Comparison of ENCODE assay signal across 8 mouse cellular contexts in the genomic region with DNA sequence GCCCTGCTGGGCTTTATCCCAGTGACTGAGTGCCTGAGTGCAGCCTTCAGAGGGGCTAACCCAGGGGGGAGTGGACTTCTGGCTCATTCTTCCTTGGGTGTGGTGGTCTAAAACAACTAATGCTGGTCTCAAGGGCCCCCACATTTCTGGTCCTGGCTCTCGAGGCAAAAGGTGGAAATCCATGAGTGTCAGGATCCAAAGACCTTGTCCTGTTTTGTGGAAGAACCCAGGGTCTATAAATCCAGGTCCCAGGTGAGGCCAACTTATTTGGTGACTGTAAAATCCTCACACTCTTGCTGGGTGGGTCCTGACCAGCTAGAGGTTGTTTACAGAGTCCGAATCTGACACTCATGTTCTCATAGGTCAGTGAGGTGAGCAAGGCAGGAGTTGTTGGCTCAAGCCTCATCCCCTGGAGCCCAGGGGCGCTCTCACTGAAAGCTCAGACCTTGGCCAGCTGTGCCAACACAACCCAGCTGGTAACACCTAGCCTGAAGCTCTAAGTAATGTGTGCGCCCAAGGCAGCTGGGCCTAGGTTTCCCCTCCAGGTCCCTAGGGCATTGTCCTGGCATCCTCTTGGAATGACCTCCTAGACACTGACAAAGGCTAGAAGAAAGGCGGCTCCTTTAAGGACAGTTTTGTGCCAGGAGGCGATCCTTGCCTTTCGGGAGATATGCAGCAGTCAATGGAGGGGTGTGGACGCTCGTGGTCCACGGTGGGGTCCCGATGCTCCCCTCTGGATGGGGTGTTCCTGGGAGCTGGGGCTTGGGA. TPM values are rescaled to one million over a fixed set of nuclear protein-coding genes. Genes with fewer than 3 reads are reported as not detected.
DNase-seq lines count a peak whose midpoint lies in the region; ATAC-seq lines count a peak whose summit lies in the region.

No protein-coding gene starts in this region.

- no peaks in the 10 kb centered on the region for H3K36me3 ChIP-seq in heart, embryonic 10.5 days
- no peaks in the 10 kb centered on the region; the same call in 1 of the 2 replicates for H3K36me3 ChIP-seq in embryonic facial prominence, embryonic 10.5 days (replicated peaks)
- H3K36me3 ChIP-seq in hindbrain, embryonic 15.5 days, result no peaks in the 10 kb centered on the region
- no peaks in the 10 kb centered on the region for H3K36me3 ChIP-seq in liver, embryonic 12.5 days

- peak overlapping the region; percentile 52 for H3K4me2 ChIP-seq in hindbrain, embryonic 15.5 days
- H3K4me2 ChIP-seq in liver, embryonic 12.5 days, result peak overlapping the region; percentile 47

- DNase-seq in heart, embryonic 10.5 days (ENCODE audit: low spot score), result no peak
- DNase-seq in heart, postnatal 36 days, result no peak
- DNase-seq in embryonic facial prominence, embryonic 10.5 days (ENCODE audit: low spot score), result peak; percentile 50
- DNase-seq in thymus, postnatal 4 days, result no peak
- no peak for DNase-seq in urinary bladder, adult 18-20 months (ENCODE audit: low spot score in 2 of 2)
- no peak for DNase-seq in spleen, adult 12 weeks (ENCODE audit: low spot score)

- intact Hi-C loops in heart, postnatal 36 days (cut with DNase I), result no loop called here

- ATAC-seq in hindbrain, embryonic 15.5 days (ENCODE audit: low FRiP score, low read depth), result no peak
- no peak; the same call in 1 of the 2 replicates for ATAC-seq in liver, embryonic 12.5 days

- peak overlapping the region; percentile 98 for H3K27ac ChIP-seq in heart, embryonic 10.5 days
- H3K27ac ChIP-seq in embryonic facial prominence, embryonic 10.5 days (replicated peaks), result peak overlapping the region; percentile 99
- H3K27ac ChIP-seq in hindbrain, embryonic 15.5 days (replicated peaks), result peak overlapping the region; percentile 66
- H3K27ac ChIP-seq in liver, embryonic 12.5 days, result peak overlapping the region; percentile 38; the same call in 1 of the 2 replicates

- WGBS in heart, embryonic 10.5 days, result 23% methylated on average over 11 of the region's 11 CpGs
- 24% methylated on average over 11 of the region's 11 CpGs for WGBS in embryonic facial prominence, embryonic 10.5 days
- WGBS in hindbrain, embryonic 15.5 days, result 26% methylated on average over 11 of the region's 11 CpGs
- WGBS in liver, embryonic 12.5 days (ENCODE audit: insufficient replicate concordance), result 33% methylated on average over 11 of the region's 11 CpGs

- H3K27me3 ChIP-seq in heart, embryonic 10.5 days (ENCODE audit: insufficient read depth, poor library complexity, severe bottlenecking), result no peaks in the 10 kb centered on the region
- 0 out of 2 replicates have a peak, but pooled peaks cover 17% of the 10 kb centered on the region for H3K27me3 ChIP-seq in embryonic facial prominence, embryonic 10.5 days (replicated peaks; ENCODE audit: low read depth, poor library complexity, severe bottlenecking)
- no peaks in the 10 kb centered on the region for H3K27me3 ChIP-seq in hindbrain, embryonic 15.5 days
- peaks cover 93% of the 10 kb centered on the region for H3K27me3 ChIP-seq in liver, embryonic 12.5 days (replicated peaks)

- H3K4me1 ChIP-seq in heart, embryonic 10.5 days, result peaks cover 99% of the 10 kb centered on the region
- H3K4me1 ChIP-seq in embryonic facial prominence, embryonic 10.5 days, result peaks cover 99% of the 10 kb centered on the region
- H3K4me1 ChIP-seq in hindbrain, embryonic 15.5 days (replicated peaks), result peaks cover 71% of the 10 kb centered on the region
- peaks cover 79% of the 10 kb centered on the region for H3K4me1 ChIP-seq in liver, embryonic 12.5 days

- no peaks in the 10 kb centered on the region for H3K9me3 ChIP-seq in heart, embryonic 10.5 days
- no peaks in the 10 kb centered on the region for H3K9me3 ChIP-seq in embryonic facial prominence, embryonic 10.5 days
- no peaks in the 10 kb centered on the region for H3K9me3 ChIP-seq in hindbrain, embryonic 15.5 days
- no peaks in the 10 kb centered on the region for H3K9me3 ChIP-seq in liver, embryonic 12.5 days (replicated peaks)

- H3K9ac ChIP-seq in hindbrain, embryonic 15.5 days, result peak overlapping the region; percentile 39
- no peak overlapping the region for H3K9ac ChIP-seq in liver, embryonic 12.5 days

- peak overlapping the region; percentile 56 for H3K4me3 ChIP-seq in heart, embryonic 10.5 days
- peak overlapping the region; percentile 52 for H3K4me3 ChIP-seq in embryonic facial prominence, embryonic 10.5 days
- peak overlapping the region; percentile 14 for H3K4me3 ChIP-seq in hindbrain, embryonic 15.5 days
- H3K4me3 ChIP-seq in liver, embryonic 12.5 days, result peak overlapping the region; percentile 9; the same call in 1 of the 2 replicates

RNA-seq across cellular contexts. Expression of a gene that starts 8.1 kb away (rescaled TPM):
- polyA plus RNA-seq in heart, embryonic 10.5 days (2016; fragmentation: Nextera tagmentation; extraction: Ambion mirVana), result 7.7 and 12.9 TPM in 2 replicates
- 10 to 100 TPM in 1 of 2 experiments, 1 to 10 TPM in 1; 8.5 to 11.2 TPM for total RNA-seq in heart, postnatal 36 days (2021)
- 18.0 and 18.4 TPM in 2 replicates for polyA plus RNA-seq in embryonic facial prominence, embryonic 10.5 days (2016; fragmentation: Nextera tagmentation; extraction: Ambion mirVana)
- polyA plus RNA-seq in hindbrain, embryonic 15.5 days (2015; fragmentation: Nextera tagmentation; extraction: Ambion mirVana), result 11.5 and 12.5 TPM in 2 replicates
- polyA plus RNA-seq in liver, embryonic 12.5 days (2016; fragmentation: Nextera tagmentation; extraction: Ambion mirVana), result 3.0 and 3.5 TPM in 2 replicates

Comparison
In these comparisons a context has a peak if more than half of its experiments do, and no peak if none do; other contexts are left out.
1. H3K27ac ChIP-seq: peak in every context shown above with its lines; median percentile 99 in embryonic facial prominence, embryonic 10.5 days; 98 in heart, embryonic 10.5 days; 66 in hindbrain, embryonic 15.5 days; 38 in liver, embryonic 12.5 days.